Mouse (Mus musculus): ENCODE data around the gene Sh3bgrl2.
"Not testable (repeated sequence)": the region's sequence is repeated elsewhere in the genome, so short reads cannot be mapped to it uniquely, and the experiment has no call there.

Gene Sh3bgrl2

DNA sequence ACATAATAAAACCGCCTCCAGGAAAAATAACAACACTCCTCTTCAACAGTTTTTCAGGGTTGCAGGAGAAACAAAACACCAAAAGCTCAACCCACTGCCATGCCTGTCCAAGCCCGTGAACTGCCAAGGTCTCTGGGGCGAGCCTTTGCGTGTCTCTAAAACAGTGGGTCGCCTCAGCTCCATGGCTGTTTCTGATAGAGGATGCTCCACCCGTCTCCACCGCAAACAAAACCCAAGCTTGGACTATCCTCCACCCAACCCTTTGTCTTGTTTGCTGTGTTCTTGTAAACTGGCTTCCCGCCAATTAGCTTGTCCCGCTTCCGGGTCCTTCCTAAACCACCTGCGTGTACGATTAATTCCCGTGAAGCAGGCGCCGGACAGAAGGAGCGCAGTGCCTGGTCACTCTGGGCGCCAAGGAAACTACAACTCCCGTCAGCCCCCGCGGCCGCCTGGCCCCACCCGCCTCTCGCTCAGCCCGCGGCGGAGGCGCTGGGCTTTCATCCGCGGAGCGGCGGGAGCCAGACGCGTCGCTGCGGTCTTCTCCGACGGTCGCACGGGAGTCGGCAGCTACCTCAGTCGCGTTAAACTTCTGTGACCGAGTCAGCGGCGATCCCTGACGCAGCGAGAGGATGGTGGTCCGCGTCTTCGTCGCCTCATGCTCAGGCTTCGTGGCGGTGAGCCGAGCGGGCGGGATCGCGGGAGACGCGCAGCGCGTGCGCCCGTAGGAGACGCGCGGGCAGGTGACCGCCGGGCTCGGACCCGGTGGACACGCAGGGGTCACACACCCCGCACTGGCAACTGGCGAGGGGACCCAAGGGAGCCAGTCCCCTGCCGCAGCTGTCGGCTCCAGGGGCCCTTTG is at the start of gene Sh3bgrl2:
Sh3bgrl2 (plus strand) TSS at position 498 of the 860 bp plus-strand sequence.
- peak; percentile 49 to 80 for DNase-seq (ENCODE audit: low spot score in 2 of 2)

- DNase-seq (ENCODE audit: low spot score in 2 of 2), result not testable (repeated sequence)
Measured at GRCm38 (mm10) chr9:83519081-83519480, 29.0 kb upstream of the Sh3bgrl2 start.

DNA sequence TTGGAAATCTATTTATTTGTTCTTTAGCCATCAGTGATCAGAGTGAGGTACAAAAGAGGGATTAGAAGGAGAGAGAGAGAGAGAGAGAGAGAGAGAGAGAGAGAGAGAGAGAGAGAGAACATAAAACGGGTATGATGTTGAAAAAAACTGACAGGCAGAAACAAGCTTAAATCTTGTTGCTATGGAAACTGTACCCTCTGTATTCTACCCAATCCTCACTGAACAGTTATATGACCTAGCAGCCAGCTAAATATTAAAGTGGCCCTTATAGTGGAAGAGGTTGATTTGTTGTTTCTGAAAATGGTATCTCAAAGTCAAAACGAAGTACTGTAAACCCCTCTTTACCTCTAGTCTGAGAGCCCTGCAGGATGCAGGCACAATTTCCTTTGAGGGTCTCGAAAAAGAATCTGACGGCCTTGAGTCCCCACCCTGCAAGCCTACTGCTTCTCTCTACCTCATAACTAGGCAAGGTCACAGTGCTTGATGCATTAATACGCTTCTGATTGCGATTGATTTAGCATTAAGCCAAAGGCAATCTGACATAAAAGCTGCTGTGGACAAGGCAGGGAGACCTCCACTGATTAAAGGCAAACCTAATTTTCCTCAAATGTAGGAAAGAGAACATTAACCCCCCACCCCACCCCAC is 28.5 kb upstream of the Sh3bgrl2 start:
- no peak for DNase-seq (ENCODE audit: low spot score in 2 of 2)

- no peak for DNase-seq (ENCODE audit: low spot score in 2 of 2)
Measured at GRCm38 (mm10) chr9:83527341-83528060, 20.6 kb upstream of the Sh3bgrl2 start.

- no peak for DNase-seq (ENCODE audit: low spot score in 2 of 2)
Measured at GRCm38 (mm10) chr9:83533044-83533769, 14.9 kb upstream of the Sh3bgrl2 start.

DNA sequence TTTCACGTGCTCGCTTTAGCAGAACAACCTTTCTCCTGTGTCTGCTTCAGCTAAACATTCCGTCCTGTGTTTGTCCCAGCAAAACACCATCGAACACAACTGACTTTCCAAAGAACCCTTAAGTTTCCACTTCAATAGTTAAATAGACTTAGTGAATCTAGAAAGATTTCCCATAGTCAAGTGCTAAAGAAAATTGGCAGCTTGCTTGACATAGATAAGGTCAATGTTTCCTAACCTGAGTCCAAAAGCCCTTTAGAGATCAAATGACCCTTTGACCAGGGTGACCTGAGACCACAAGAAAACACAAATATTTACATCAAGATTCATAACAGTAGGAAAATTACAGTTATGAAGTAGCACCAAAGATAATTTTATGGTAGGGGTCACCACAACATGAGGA is 11.2 kb upstream of the Sh3bgrl2 start:
- no peak for DNase-seq (ENCODE audit: low spot score in 2 of 2)

- no peak for DNase-seq (ENCODE audit: low spot score in 2 of 2)
Measured at GRCm38 (mm10) chr9:83537510-83537909, 10.6 kb upstream of the Sh3bgrl2 start.

DNA sequence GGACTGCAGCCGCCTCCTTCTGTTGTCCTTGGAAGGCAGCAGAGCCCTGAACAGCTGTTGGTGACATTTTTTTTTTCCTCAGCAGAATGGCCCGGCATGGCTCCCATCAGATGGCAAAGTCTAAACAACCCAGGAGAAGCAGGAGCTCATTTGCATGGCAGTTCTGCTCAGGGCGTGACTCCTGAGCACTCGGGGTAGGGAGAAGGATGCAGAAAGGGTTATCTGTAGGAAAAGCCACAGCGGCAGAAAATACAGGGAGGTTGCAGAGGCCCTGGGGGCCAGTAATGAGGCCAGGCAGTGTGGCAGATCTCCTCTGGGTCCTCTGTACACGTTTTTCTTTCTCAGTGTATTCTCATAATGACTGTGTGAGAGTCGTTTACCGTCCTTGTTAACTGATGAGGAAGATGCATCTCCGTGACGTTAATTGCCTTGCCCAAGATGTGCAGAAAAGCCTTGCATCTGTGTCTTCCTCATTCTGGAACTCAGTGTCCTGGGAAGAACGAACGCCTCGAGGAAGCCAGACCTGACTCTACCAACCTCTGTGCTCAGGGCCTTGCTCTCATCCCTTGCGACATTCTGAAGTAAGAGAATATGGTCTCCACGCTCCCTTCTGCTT is 10.1 kb upstream of the Sh3bgrl2 start:
- no peak for DNase-seq (ENCODE audit: low spot score in 2 of 2)

GRCm38 (mm10) chr9:83539809-83540491 is 8.2 kb upstream of the Sh3bgrl2 start:
- DNase-seq (ENCODE audit: low spot score in 2 of 2), result no peak

DNA sequence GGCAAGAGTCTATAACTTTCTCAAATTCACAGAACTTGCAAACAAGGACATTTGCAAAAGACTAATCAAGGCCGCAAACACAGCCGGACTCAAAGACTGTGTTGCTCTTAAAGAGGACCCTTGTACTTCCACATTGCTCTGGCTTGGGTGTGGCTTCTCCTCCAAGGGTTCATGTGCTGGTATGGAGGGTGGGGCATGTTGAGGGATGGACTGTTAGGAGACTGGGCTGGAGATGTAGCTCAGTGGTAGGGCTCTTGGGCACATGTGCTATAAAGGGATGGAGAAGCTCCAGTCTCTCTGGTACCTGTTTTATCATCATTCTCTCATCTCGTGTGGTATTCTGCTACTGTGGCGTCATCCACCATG is 7.7 kb upstream of the Sh3bgrl2 start:
- DNase-seq (ENCODE audit: low spot score in 2 of 2), result no peak

DNA sequence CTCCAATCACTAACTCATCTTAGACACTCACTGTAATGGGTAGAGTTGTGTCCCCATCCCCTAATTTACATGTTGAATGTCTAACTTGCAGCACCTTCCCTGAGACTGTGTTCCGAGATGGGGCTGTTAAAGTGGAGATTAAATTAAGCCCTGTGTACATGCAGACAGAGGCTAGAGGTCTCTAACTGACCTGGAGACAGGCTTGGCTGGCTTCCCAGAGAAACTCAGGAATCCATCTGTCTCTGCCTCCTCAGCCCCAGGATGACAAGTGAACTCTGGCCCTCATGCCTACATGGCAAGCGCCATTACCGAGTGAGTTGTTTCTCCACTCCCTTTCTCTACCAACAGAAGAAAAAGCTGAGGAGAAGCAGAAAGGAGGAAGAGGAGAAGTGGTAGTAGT is 7.2 kb upstream of the Sh3bgrl2 start:
- DNase-seq (ENCODE audit: low spot score in 2 of 2), result no peak

GRCm38 (mm10) chr9:83545240-83545639 is 2.9 kb upstream of the Sh3bgrl2 start:
- DNase-seq (ENCODE audit: low spot score in 2 of 2), result no peak

GRCm38 (mm10) chr9:83546316-83546715 is 1.8 kb upstream of the Sh3bgrl2 start:
- no peak for DNase-seq (ENCODE audit: low spot score in 2 of 2)

- no peak for DNase-seq (ENCODE audit: low spot score in 2 of 2)
Measured at GRCm38 (mm10) chr9:83547229-83547628, 898 bp upstream of the Sh3bgrl2 start.

- DNase-seq (ENCODE audit: low spot score in 2 of 2), result no peak
Measured at GRCm38 (mm10) chr9:83549866-83550265, 1.7 kb downstream of the Sh3bgrl2 start.

DNA sequence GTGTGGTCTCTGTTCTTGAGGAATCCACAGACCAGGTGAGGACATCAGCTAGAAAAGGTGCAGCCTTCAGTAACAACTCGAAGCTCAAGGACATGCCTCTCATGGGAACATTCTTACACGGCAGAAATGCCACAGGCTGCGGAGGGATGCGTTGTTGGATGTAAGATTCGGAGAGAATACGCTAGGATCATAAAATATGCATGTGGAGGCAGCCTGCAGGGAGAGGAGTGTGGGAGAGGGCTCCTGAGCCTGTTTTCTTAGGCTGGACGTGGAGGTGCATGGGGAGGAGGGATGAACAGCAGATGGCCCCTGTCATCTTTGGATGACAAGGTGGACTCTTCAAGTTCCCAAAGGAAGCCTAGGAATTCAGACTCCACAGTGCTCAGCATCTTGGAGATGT is 3.0 kb downstream of the Sh3bgrl2 start:
- no peak for DNase-seq (ENCODE audit: low spot score in 2 of 2)

DNA sequence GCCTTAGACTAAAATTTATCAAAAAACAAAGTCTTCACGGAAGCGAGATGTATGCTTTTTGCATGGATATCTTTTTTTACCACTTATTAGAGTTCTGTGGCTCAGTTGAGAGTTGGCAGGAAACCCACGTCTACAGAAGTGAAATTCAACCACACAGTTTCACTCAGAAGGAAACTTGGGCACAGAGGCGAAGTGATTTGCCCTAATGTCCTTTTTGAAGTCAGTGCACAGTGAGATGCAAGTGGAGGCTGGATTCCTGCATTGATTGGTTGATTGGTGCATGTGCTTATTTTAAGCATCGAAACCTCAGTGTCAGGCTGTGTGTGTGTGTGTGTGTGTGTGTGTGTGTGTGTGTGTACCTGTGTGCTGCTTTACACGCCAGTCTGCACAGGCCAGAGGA is 3.5 kb downstream of the Sh3bgrl2 start:
- DNase-seq (ENCODE audit: low spot score in 2 of 2), result no peak

DNA sequence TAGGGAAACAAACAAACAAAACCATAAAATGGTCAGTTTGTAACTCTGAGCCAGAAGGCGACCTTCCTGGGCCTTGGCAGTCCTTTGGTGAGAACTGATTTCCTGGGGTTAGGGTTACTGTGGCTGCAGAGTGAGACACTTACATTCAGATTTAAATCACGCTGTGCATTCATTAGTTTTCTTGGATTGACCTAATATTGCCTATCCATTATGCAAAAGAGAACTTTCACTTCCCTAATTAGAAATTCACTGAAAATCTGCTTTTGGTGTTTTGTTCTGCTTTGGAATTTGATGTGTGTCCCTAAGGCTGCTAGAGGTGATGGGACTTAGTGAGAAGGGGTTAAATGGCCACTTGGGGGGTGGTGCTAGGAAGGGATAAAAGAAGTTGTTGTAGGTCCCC is 7.5 kb downstream of the Sh3bgrl2 start:
- DNase-seq (ENCODE audit: low spot score in 2 of 2), result no peak

DNA sequence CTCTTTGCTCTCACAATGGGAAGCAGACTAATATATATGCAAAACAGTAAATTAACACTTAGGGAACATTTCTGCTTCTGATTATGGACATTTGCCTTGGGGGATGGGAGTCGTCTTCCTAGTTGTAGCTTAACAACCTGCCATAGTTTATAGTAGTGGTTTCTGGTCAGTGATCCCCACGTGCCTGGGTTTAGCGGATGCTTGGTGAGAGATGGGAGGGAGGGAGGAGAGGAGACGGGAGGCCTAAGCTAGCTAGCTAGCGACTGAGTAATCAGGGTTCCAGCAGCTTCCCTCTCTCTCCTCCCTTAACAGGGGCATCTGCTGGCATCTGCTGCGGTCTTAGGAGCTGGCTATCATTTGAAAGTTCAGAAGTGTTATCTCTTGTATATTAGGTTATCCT is 8.1 kb downstream of the Sh3bgrl2 start:
- no peak for DNase-seq (ENCODE audit: low spot score in 2 of 2)

DNA sequence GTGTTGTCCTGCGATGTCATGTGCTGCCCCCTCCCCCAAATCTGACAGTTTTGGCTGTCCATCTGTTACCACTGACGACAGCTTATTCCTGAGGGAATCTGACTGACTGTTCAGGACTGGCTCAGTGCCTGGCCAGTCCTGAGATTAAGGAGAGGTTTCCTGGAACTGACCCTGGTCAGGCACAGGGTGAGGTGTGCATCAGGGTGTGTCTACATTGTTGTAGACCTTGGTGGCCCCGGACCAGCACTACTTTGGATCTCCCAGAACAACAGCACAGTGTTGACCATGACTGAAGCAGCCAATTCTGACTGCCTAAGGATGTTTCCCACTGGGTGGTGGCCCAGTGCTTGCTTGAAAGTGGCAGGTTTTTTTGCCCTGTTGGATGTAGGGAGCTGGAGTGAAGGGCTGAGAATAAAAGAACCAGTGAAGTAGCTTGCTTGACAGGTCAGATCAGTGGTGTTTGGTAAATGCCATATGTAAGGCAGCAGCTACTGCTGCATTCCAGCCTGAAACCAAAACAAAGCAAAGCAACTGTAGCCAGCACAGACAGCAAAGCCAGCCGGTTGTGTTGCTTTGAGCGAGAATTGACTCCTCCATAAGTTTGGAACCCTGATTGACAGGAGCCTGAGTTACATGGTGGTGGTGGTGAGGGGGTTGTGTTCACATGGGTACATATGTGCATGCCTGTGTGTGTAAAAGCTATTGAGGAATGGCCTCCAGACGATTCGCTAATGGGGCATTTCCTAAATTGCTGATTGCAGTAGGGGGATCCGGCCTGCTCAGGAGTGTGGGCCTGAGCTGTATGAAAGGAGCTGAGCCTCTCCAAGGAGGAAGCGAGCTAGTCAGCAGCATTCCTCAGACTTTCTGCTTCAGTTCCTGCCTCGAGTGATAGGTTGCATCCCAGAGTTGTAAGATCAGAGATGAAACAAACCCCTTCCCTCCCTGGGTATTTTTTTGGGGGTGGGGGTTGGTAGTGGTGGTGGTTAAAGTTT is 8.9 kb downstream of the Sh3bgrl2 start:
- no peak for DNase-seq (ENCODE audit: low spot score in 2 of 2)
